Mouse (Mus musculus) midbrain, embryonic 16.5 days (tissue): ENCODE measurements around the gene Cds1. TPM values are rescaled to one million over a fixed set of nuclear protein-coding genes. Genes with fewer than 3 reads are reported as not detected.
A peak's percentile ranks its signal among the peaks of the same experiment; 100 is the strongest.

ENCODE experiments used
- ATAC-seq: fragments of 200-750 bp; cut with Nextera tagmentation; 2 replicates; pipeline ENCODE4 v1.8.0; 2017; ENCODE audit warnings: moderate TSS enrichment
- H3K27ac ChIP-seq: fragments of 300-500 bp; sonication (generic); 2 replicates; pipeline ENCODE4 v1.5.1; 2014; ENCODE audit warnings: mild to moderate bottlenecking, low read length, mixed read lengths
- H3K27me3 ChIP-seq: fragments of 300-500 bp; sonication (generic); 2 replicates; pipeline ENCODE4 v1.6.1; 2014; ENCODE audit warnings: low read depth, low read length, mixed read lengths; ENCODE audit not compliant: control insufficient read depth, insufficient read depth
- H3K36me3 ChIP-seq: fragments of 300-500 bp; sonication (generic); 2 replicates; pipeline ENCODE4 v1.6.1; 2014; ENCODE audit warnings: mild to moderate bottlenecking, low read length, moderate library complexity, mixed read lengths; ENCODE audit not compliant: control insufficient read depth, insufficient read depth
- H3K4me1 ChIP-seq: fragments of 300-500 bp; sonication (generic); 2 replicates; pipeline ENCODE4 v1.6.1; 2014; ENCODE audit warnings: mild to moderate bottlenecking, low read length, mixed read lengths; ENCODE audit not compliant: control insufficient read depth, insufficient read depth
- H3K4me2 ChIP-seq: fragments of 300-500 bp; sonication (generic); 2 replicates; pipeline ENCODE4 v1.6.1; 2014; ENCODE audit warnings: mild to moderate bottlenecking, low read length, mixed read lengths
- H3K4me3 ChIP-seq: fragments of 300-500 bp; sonication (generic); 2 replicates; pipeline ENCODE4 v1.5.1; 2014; ENCODE audit warnings: low read depth, mild to moderate bottlenecking, low read length, moderate library complexity, mixed read lengths
- H3K9ac ChIP-seq: fragments of 300-500 bp; sonication (generic); 2 replicates; pipeline ENCODE4 v1.6.1; 2014; ENCODE audit warnings: low read depth, low read length, mixed read lengths
- H3K9me3 ChIP-seq: fragments of 300-500 bp; sonication (generic); replicated peaks from 2 replicates; pipeline ENCODE4 v1.6.1; 2014; ENCODE audit warnings: mild to moderate bottlenecking, low read length, mixed read lengths; ENCODE audit not compliant: control insufficient read depth, poor library complexity, severe bottlenecking
- WGBS: fragments of 180-500 bp; shearing (Covaris S2); extraction: QIAGEN DNeasy Blood & Tissue Kit; methylation state at CpG from one replicate; pipeline ENCODE4 v1.1.7; 2014; 5-methylcytosine and 5-hydroxymethylcytosine counted together
- polyA plus RNA-seq: library from polyadenylated mRNA; unstranded; fragments of >200 nt; fragmentation: Nextera tagmentation; extraction: Ambion mirVana; gene quantifications from 2 replicates; pipeline ENCODE4 v1.2.1, GENCODE M21; 2015

The Cds1 gene
- polyA plus RNA-seq: 8.0 and 9.2 TPM in 2 replicates

GRCm38 (mm10) chr5:101764554-101765347, at the start of gene Cds1:
Gene Cds1, plus strand, starts transcription at chr5:101765130.
- peaks cover 12% of the 10 kb centered on the region for H3K4me1 ChIP-seq
- peak within 1 kb of the TSS; percentile 92 for H3K4me2 ChIP-seq
- under 1% methylated on average over 70 of the region's 91 CpGs for WGBS
- peak within 1 kb of the TSS; percentile 77 for H3K4me3 ChIP-seq
- ATAC-seq: peak; percentile 90
- no peaks in the 10 kb centered on the region for H3K9me3 ChIP-seq
- H3K9ac ChIP-seq: peak within 1 kb of the TSS; percentile 75
- H3K27ac ChIP-seq: no peak within 1 kb of the TSS
- no peaks in the 10 kb centered on the region for H3K36me3 ChIP-seq
- H3K27me3 ChIP-seq: peaks cover 36% of the 10 kb centered on the region

- Histone ChIP-seq H3K4me3 (no peak overlapping the region), H3K27ac (no peak overlapping the region)
- 86% methylated on average over 9 of the region's 9 CpGs for WGBS
Observed at GRCm38 (mm10) chr5:101724216-101724615, 40.7 kb upstream of the Cds1 start.

GRCm38 (mm10) chr5:101724756-101725155, 40.2 kb upstream of the Cds1 start:
- H3K4me3 ChIP-seq: no peak overlapping the region
- 94% methylated on average over 16 of the region's 16 CpGs for WGBS
- no peaks in the 10 kb centered on the region for H3K4me1 ChIP-seq
- no peaks in the 10 kb centered on the region for H3K27me3 ChIP-seq
- H3K9ac ChIP-seq: no peak overlapping the region
- H3K27ac ChIP-seq: no peak overlapping the region
- H3K9me3 ChIP-seq: no peaks in the 10 kb centered on the region
- H3K36me3 ChIP-seq: no peaks in the 10 kb centered on the region
- ATAC-seq: no peak
- no peak overlapping the region for H3K4me2 ChIP-seq

More at GRCm38 (mm10) chr5:101724216-101724615, 40.7 kb upstream of the Cds1 start:
- no peaks in the 10 kb centered on the region for H3K36me3 ChIP-seq
- no peak for ATAC-seq
- H3K9me3 ChIP-seq: no peaks in the 10 kb centered on the region
- no peak overlapping the region for H3K9ac ChIP-seq
- H3K4me1 ChIP-seq: no peaks in the 10 kb centered on the region
- no peak overlapping the region for H3K4me2 ChIP-seq
- H3K27me3 ChIP-seq: no peaks in the 10 kb centered on the region

- Histone ChIP-seq H3K9ac (no peak overlapping the region), H3K4me1 (no peaks in the 10 kb centered on the region)
- no peak for ATAC-seq
Observed at GRCm38 (mm10) chr5:101725703-101726102, 39.2 kb upstream of the Cds1 start.

GRCm38 (mm10) chr5:101726371-101726770, 38.6 kb upstream of the Cds1 start:
- Histone ChIP-seq H3K4me3 (no peak overlapping the region), H3K27me3 (no peaks in the 10 kb centered on the region), H3K4me2 (no peak overlapping the region), H3K36me3 (no peaks in the 10 kb centered on the region), H3K4me1 (no peaks in the 10 kb centered on the region), H3K9me3 (no peaks in the 10 kb centered on the region), H3K27ac (no peak overlapping the region), H3K9ac (no peak overlapping the region)
- WGBS: 85% methylated on average over 6 of the region's 6 CpGs
- ATAC-seq: no peak

More at GRCm38 (mm10) chr5:101725703-101726102, 39.2 kb upstream of the Cds1 start:
- WGBS: 78% methylated on average over 8 of the region's 8 CpGs
- Histone ChIP-seq H3K4me3 (no peak overlapping the region), H3K9me3 (no peaks in the 10 kb centered on the region), H3K36me3 (no peaks in the 10 kb centered on the region), H3K27me3 (no peaks in the 10 kb centered on the region), H3K4me2 (no peak overlapping the region), H3K27ac (no peak overlapping the region)

GRCm38 (mm10) chr5:101728304-101728905, 36.5 kb upstream of the Cds1 start:
- ATAC-seq: no peak
- H3K9me3 ChIP-seq: no peaks in the 10 kb centered on the region

GRCm38 (mm10) chr5:101737341-101737740, 27.6 kb upstream of the Cds1 start:
- Histone ChIP-seq H3K9ac (no peak overlapping the region), H3K36me3 (no peaks in the 10 kb centered on the region), H3K4me2 (no peak overlapping the region), H3K27ac (no peak overlapping the region), H3K9me3 (no peaks in the 10 kb centered on the region), H3K27me3 (no peaks in the 10 kb centered on the region), H3K4me1 (no peaks in the 10 kb centered on the region), H3K4me3 (no peak overlapping the region)
- no peak for ATAC-seq
- WGBS: 83% methylated on average over 3 of the region's 3 CpGs

More at GRCm38 (mm10) chr5:101728304-101728905, 36.5 kb upstream of the Cds1 start:
- no peaks in the 10 kb centered on the region for H3K4me1 ChIP-seq
- H3K9ac ChIP-seq: no peak overlapping the region
- no peak overlapping the region for H3K27ac ChIP-seq
- H3K36me3 ChIP-seq: no peaks in the 10 kb centered on the region
- H3K4me3 ChIP-seq: no peak overlapping the region
- no peaks in the 10 kb centered on the region for H3K27me3 ChIP-seq
- H3K4me2 ChIP-seq: no peak overlapping the region
- 72% methylated on average over 8 of the region's 8 CpGs for WGBS

- H3K9ac ChIP-seq: no peak overlapping the region
- no peaks in the 10 kb centered on the region for H3K4me1 ChIP-seq
- no peak overlapping the region for H3K27ac ChIP-seq
- H3K27me3 ChIP-seq: no peaks in the 10 kb centered on the region
- no peak overlapping the region for H3K4me3 ChIP-seq
- H3K4me2 ChIP-seq: no peak overlapping the region
- 90% methylated on average over 16 of the region's 16 CpGs for WGBS
- ATAC-seq: no peak
- no peaks in the 10 kb centered on the region for H3K36me3 ChIP-seq
- no peaks in the 10 kb centered on the region for H3K9me3 ChIP-seq
Observed at GRCm38 (mm10) chr5:101740471-101741223, 24.3 kb upstream of the Cds1 start.
